Mouse (Mus musculus) T-helper 1 cell (primary cell): ENCODE results near the gene Akap1.

Source experiments
- in situ Hi-C: fragments of 300-600 bp; cut with MboI, MseI; formaldehyde crosslinking; loops from one replicate; pipeline ENCODE4 v1.15.1; 2025; ENCODE audit warnings: high pct_unique_total_duplicates

Gene Akap1

GRCm38 (mm10) chr11:88796207-88796606 lies 68.2 kb downstream of the Akap1 start:
- in situ Hi-C loops: no loop called here

GRCm38 (mm10) chr11:88789893-88790292 lies 74.5 kb downstream of the Akap1 start:
- in situ Hi-C loops: no loop called here

GRCm38 (mm10) chr11:88786816-88787215 lies 77.6 kb downstream of the Akap1 start:
- in situ Hi-C loops: no loop called here

- in situ Hi-C loops: no loop called here
Measured at GRCm38 (mm10) chr11:88783525-88783924, 80.9 kb downstream of the Akap1 start.

DNA sequence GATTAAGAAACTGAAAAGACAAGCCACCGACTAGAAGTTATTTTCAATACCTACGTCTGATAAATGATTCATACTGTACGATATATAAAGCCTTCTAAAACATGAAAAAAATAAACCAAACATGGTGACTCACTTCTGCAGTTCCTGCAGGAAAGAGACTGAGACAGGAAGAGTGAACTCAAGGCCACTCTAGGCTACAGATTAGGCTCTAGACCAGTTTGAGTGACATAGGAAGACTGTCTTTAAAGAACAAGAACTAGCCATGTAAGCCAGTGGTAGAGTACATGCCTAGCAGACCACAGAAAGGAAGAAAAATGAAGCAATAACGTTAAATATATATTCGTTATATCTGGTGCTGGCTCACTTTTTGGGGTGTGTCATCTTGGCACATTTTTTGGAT lies 81.9 kb downstream of the Akap1 start:
- in situ Hi-C loops: no loop called here
